Mouse (Mus musculus) retina, postnatal 1 day (tissue): ENCODE measurements around the gene Cacng7.
"Not testable (repeated sequence)": the region's sequence is repeated elsewhere in the genome, so short reads cannot be mapped to it uniquely, and the experiment has no call there.

Source experiments
- DNase-seq: peaks from one replicate; pipeline ENCODE4 v3.0.0-alpha.2; 2012

The Cacng7 gene

DNA sequence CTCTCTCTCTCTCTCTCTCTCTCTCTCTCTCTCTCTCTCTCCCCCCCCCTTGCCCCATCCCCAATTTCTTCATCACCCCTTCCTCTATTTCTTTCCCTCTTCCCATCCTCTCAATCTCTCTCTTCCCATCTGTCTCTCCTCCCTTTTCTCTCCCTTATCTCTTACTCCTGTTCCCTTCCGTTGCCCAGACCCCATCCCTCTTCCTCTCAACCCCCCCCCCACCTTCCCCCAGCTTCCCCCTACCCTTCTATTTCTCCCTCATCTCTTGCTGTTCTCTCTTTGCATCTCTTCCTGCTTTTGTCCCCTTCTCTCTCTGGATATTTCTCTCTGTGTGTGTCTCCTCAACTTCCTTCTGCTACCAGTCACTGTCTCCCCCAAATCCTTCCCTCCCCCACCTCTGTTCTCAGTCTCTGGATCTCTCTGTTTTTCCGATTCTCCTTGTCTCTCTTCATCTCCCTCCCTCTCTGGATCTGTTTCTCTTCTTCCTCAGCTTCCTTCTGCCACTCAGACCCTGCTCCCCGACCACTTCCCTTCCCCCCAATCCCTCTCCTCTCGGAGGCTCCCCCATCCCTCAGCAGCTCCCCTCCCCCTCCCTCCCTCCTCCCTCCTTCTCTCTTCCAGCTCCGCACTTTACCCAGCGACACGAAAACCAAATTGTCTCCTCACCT lies 57.8 kb downstream of the Cacng7 start, which contains the start of gene Cacng8:
Gene Cacng8 (plus strand): TSS at position 271 of the 668 bp plus-strand sequence.
- DNase-seq = peak; percentile 62

- DNase-seq = no peak
Measured at GRCm38 (mm10) chr7:3391081-3391451, 58.3 kb downstream of the Cacng7 start.

GRCm38 (mm10) chr7:3391809-3392208 lies 59.1 kb downstream of the Cacng7 start:
- DNase-seq = peak; percentile 63

DNA sequence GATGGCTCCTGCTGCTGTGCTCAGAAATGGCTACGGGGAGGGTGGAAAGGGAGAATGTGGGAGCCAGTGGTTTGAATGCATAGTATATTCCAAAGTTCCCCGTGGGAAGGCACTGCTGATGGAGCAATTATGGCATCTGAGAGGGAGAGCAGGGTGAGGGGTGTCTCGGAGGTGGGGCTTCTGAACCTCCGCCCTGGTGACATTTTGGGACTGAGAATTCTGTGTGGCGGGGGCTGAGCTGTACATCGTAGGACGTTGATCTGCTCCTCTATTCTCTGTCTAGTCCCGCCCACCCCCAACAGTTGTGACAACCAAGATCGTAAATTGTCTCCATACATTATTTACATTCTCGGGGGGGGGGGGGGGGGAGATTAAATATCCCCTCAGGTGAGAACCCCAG lies 64.6 kb downstream of the Cacng7 start:
- DNase-seq = no peak

- no peak for DNase-seq
Measured at GRCm38 (mm10) chr7:3397797-3398196, 65.0 kb downstream of the Cacng7 start.

GRCm38 (mm10) chr7:3398363-3398762 lies 65.6 kb downstream of the Cacng7 start:
- not testable (repeated sequence) for DNase-seq

GRCm38 (mm10) chr7:3399937-3400336 lies 67.2 kb downstream of the Cacng7 start:
- no peak for DNase-seq

DNA sequence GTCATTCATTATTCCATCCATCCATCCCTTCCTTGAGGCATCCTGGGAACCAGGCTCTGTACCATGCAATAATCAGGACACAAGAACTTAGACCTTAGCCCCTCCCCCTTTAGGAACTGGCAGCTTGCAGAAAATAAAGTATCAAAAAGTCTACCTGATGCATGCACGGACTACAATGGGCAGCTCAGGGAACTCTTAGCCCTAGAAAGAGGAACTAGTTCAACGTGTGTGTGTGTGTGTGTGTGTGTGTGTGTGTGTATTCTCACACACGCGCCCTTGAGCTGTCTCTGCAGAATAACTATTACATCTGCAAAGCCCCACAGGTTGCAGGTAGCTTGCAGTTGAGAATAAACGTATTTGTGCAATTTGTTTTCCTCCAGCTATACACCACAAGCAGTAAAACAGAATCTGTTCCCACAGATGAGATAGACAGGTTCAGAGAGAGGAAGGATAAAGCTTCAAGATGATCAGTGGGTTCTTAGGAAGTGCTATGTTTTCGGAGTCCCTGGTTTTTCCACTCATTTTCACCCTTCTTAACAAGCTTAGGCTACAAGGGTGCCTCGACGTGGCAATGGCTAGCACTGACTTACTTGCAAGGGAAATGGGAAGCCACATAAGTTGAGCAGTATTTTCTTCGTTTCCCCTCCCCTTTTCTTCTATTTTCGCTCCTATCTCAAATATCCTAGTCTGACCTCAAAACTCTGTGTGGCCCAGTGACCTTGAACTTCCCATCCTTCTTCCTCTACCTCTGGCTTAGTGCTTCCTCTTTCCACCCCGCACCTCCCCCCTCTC lies 77.2 kb downstream of the Cacng7 start:
- no peak for DNase-seq

- peak; percentile 92 for DNase-seq
Measured at GRCm38 (mm10) chr7:3411160-3411941, 78.6 kb downstream of the Cacng7 start.

GRCm38 (mm10) chr7:3412036-3412435 lies 79.3 kb downstream of the Cacng7 start:
- peak; percentile 65 for DNase-seq

DNA sequence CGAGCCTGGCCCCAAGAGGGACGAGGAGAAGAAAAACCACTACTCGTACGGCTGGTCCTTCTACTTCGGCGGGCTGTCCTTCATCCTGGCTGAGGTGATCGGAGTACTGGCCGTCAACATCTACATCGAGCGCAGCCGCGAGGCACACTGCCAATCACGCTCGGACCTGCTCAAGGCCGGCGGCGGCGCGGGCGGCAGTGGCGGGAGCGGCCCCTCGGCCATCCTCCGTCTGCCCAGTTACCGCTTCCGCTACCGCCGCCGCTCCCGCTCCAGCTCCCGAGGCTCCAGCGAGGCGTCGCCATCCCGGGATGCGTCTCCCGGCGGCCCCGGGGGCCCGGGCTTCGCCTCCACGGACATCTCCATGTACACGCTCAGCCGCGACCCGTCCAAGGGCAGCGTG lies 82.1 kb downstream of the Cacng7 start:
- DNase-seq = peak; percentile 65

DNA sequence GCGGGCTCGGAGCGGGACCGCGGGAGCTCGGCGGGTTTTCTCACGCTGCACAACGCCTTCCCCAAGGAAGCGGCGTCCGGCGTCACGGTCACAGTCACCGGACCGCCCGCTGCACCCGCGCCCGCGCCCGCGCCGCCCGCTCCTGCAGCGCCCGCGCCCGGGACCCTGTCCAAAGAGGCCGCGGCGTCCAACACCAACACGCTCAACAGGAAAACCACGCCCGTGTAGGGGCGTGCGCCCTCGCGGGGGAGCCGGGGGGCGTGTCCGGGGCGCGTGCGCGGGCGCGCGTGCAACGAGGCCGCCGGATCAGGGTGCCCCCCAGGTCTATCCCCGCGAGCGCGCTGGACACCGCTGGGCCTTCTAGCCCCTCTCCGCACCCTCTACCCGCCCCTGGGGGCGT lies 82.6 kb downstream of the Cacng7 start:
- DNase-seq = peak; percentile 66
